Mouse (Mus musculus) brain, embryonic 14.5 days (tissue): ENCODE measurements around the gene Zfp385b. TPM values are rescaled to one million over a fixed set of nuclear protein-coding genes. Genes with fewer than 3 reads are reported as not detected.

Experiments
- DNase-seq: peaks from one replicate; pipeline ENCODE4 v3.0.0-alpha.2; 2011; ENCODE audit warnings: low read depth
- CTCF ChIP-seq: fragments of 200-500 bp; IDR thresholded peaks from 2 replicates; pipeline ENCODE4 v1.5.1; 2012; ENCODE audit warnings: inconsistent platforms, mild to moderate bottlenecking, moderate library complexity, borderline replicate concordance; ENCODE audit not compliant: insufficient read depth, insufficient read length; ENCODE audit errors: extremely low read depth
- POLR2A ChIP-seq: fragments of 200-500 bp; IDR thresholded peaks from 2 replicates; pipeline ENCODE4 v1.6.1; 2012; ENCODE audit warnings: mild to moderate bottlenecking, inconsistent platforms, borderline replicate concordance; ENCODE audit not compliant: poor library complexity, insufficient read depth, insufficient read length, severe bottlenecking; ENCODE audit errors: extremely low read depth
- polyA plus RNA-seq: library from polyadenylated mRNA; depleted of rRNA; stranded (reverse); fragments of >200 nt; gene quantifications from 2 replicates; pipeline ENCODE4 v1.2.3, GENCODE M21; 2012

Gene Zfp385b
- polyA plus RNA-seq, 1 experiment: 13.8 TPM

DNA sequence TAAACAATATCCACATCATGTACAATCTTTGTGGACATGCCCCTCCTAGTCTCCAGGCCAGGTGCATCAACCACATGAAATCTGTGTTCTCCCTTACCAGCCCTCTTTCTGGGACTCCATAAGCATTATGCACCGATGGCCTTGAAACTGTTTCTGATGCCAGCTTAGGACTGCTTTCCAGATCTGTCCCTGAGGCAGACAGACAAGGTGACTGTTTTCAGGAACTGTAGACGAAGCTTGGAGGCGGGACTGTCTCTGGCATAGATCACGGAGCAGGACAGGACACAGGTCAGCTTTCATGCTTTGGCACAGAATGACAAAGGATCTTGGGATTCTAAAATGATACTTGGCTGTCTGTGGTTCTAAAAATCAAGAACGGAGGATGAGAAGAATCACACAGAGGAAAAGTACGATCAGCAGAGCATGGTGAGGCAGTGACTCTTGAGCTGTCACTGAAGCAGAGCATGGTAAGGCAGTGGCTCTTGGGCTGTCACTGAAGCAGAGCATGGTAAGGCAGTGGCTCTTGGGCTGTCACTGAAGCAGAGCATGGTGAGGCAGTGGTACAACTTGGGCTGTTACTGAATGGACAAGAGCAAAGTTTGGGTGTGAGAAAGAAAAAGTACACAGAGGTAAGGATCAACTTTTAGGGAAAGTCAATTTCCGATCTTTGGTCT is 291.2 kb downstream of the Zfp385b start:
- no peak for DNase-seq
- TF ChIP-seq POLR2A: no peak
- TF ChIP-seq CTCF: no peak

- DNase-seq: no peak
- no peak for TF ChIP-seq POLR2A
- no peak for TF ChIP-seq CTCF
Measured at GRCm38 (mm10) chr2:77527616-77528015, 291.8 kb downstream of the Zfp385b start.

DNA sequence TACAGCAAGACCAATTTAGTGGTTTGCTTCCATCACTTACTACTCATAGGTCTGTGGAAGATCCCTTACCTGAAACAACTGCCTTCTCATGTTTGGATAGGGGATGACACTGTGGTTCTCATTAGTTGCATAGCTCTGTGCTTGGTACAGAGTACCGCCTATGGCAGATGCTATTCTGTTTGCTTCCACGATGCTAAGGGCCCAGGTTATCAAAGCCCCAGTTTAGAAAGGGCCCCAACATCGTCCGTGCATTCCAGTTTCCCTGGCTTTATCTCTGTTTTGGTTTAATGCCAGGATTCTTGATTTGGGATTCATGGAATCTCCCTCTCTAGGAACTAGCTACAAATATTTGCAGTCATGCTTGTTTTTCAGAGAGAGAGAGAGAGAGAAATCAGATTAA is 292.6 kb downstream of the Zfp385b start:
- no peak for DNase-seq
- no peak for TF ChIP-seq POLR2A

DNA sequence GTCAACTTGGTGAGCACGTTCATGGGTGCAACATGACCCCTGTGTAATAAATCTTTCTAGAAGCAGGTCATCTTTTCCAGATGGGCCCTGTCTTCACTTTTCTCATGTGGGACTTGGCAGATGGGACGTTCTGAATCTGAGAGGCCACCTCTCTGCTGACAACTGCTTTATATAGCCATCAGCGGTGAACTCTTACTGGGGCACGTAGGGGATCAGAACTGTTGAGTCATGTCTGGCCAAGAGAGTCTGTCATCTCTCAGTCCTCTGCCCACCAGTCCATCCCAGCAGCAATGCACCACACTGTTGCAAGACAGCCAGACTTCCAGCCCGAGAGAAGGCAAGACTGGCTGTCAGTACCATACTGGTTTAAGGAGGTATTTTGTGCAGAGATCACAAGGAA is 293.1 kb downstream of the Zfp385b start:
- no peak for TF ChIP-seq POLR2A
- no peak for TF ChIP-seq CTCF
- no peak for DNase-seq

DNA sequence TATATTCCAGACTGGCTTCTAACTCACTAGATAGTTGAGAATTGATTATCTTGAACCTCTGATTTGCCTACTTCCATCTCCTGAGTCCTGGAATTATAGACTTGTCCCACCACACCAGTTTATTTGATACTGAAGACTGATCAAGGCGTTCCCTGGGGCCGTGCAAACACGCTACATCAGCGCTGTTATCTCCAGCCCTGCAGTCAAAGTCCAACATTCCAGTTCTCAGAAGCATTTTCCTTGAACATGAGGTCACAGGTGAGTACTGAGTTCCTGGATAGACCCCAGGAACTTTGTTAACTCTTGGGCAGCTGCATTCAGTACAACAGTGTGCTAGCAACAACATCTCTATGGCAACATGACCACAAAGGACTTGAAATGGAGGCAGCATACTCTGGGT is 297.2 kb downstream of the Zfp385b start:
- TF ChIP-seq CTCF (no peak), POLR2A (no peak)
- no peak for DNase-seq

GRCm38 (mm10) chr2:77519341-77519740 is 300.1 kb downstream of the Zfp385b start:
- DNase-seq: peak; percentile 71
- no peak for TF ChIP-seq CTCF

DNA sequence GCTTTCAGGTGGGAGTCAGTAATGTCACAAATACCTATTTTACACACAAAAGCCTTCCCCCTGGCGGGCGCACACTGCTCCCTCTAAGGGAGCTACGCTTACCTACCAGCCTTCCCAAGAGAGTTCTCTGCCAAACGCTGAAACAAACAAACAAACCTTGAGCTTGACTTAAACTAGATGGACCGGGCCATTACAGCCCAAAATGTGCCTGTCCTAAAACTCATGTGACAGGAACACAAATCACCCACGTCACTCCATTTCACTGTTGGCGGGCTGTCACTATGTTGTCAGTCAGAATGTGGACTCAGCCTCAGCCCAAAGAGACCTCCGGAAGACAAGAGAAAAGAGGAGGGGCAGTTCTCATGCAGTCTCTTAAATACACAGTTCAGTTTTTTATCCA is 300.7 kb downstream of the Zfp385b start:
- TF ChIP-seq POLR2A: no peak
- TF ChIP-seq CTCF: peak; percentile 16; the same call in 1 of the 2 replicates
- peak; percentile 35 for DNase-seq

DNA sequence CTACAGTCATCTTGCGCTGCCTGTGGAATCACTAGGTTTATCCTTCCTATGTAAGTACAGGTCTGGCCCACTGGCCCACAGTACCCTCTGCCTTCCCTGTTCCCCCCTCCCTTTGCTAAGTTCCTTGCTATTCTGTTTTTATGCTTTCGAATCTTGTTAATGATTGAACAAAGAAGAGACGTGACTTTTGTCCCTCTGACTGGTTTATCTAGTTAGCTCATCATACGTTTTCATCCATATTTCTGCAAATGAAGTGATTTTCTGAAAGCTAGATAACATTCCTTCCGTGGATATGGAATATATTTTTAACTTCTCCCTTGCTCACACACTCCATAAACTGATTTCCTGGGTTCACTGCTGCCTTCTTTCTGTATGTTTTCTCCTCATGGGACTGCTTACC is 302.8 kb downstream of the Zfp385b start:
- TF ChIP-seq POLR2A (no peak), CTCF (no peak)
- DNase-seq: no peak

GRCm38 (mm10) chr2:77515654-77516053 is 303.8 kb downstream of the Zfp385b start:
- TF ChIP-seq CTCF (no peak), POLR2A (no peak)
- DNase-seq: no peak

DNA sequence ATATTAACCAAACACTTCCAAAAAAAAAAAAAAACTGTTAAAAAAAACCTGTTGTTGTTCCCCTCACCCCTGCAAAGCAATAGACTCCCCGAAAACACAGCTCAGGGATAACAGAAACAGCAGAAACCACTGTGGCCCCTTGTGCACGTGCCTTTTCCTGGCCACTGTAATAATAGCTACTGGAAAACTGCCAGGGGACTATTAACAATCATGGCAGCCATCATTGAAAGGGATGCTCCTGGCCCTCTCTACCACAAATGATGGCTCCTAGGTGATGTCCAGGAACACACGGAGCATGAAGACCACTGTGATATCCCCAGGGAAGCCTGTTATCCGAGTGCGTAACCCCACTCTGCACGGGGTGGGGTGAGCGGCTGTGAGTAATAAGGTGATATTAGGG is 304.4 kb downstream of the Zfp385b start:
- no peak for DNase-seq
- TF ChIP-seq CTCF: no peak
- TF ChIP-seq POLR2A: no peak

DNA sequence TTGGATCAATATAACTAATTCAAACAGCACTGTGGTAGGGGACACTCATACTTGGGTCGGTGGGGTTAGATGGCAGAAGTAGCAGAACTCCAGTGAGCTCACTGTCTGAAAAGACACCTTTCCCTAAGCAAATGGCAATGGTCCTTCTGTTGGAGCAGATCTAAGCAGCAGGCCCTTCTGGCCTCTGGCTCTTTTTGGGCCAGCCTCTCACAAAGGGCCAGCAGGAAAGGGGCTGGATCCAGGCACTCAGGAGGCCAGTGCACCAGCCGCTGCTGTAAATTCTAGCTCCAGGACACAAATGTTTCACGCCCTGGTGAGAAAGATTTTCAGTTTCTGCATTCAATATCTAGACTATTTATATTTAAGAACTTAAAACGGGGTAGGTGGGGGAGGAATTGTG is 305.0 kb downstream of the Zfp385b start:
- TF ChIP-seq CTCF: no peak
- TF ChIP-seq POLR2A: no peak
- no peak for DNase-seq

GRCm38 (mm10) chr2:77508731-77509130 is 310.7 kb downstream of the Zfp385b start:
- no peak for TF ChIP-seq CTCF
- no peak for TF ChIP-seq POLR2A
- DNase-seq: no peak

- DNase-seq: peak; percentile 73
Measured at GRCm38 (mm10) chr2:77506308-77506707, 313.1 kb downstream of the Zfp385b start.

GRCm38 (mm10) chr2:77505614-77506013 is 313.8 kb downstream of the Zfp385b start:
- DNase-seq: no peak
- TF ChIP-seq POLR2A (no peak), CTCF (no peak)

More at GRCm38 (mm10) chr2:77506308-77506707, 313.1 kb downstream of the Zfp385b start:
- no peak for TF ChIP-seq CTCF
- no peak for TF ChIP-seq POLR2A

DNA sequence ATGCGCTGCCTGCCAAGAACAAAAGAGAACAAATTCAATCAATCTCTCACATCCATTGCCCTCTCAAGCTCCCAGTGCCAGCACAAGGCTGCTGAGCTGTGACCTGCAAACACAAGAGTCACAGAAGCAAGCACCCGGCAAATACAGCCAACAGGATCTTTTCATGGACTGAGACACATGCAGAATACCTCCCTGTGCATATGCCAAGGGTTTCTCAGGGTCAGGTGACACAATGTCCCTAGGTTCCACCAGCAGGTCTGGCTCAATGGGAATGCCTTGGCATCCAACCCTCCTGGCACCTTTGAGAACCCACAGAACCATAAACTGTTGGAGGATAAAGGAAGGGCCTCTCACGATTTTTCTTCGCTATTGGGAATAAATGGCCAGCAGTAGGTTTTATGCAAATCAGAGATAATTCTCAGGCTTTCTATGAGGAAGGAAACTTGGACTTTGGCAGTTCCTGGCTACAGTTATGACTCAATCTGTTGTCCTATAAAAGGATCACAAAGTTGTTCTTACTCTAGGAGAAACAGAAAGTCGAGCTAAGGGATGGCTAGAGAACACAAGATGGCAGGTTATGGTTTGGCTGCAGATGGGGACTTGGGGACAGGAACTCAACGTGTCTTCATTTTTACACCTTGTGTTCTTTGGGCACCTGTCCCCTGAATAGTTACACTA is 315.6 kb downstream of the Zfp385b start:
- no peak for DNase-seq
- TF ChIP-seq CTCF: no peak
- no peak for TF ChIP-seq POLR2A

DNA sequence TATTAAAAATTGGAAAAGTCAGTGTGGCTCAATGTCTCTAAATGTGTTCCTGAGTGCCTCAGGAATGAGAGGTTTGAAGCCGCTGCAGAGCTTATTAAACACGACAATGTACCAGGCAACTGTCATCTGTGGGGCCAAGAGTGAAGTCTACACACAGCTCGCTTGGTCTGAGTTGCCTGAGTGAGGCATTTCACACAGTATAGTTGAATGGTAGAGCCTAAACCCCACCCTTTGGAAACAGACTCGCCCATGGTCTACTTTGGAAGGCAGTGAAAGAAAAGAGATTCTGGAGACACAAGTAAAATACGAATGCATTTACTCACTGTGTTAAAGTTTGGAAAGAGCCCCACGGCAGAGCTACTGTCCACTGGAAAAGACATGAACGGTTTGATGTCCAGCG is 316.2 kb downstream of the Zfp385b start:
- TF ChIP-seq POLR2A (no peak), CTCF (no peak)
- no peak for DNase-seq
